Mouse (Mus musculus) liver, postnatal 0 days (tissue): ENCODE measurements around the gene Olfr1370.

Experiments
- CTCF ChIP-seq: sonication (generic); IDR thresholded peaks from 2 replicates; pipeline ENCODE4 v1.5.1; 2016; ENCODE audit warnings: antibody characterized with exemption, low read depth
- EP300 ChIP-seq: IDR thresholded peaks from 2 replicates; pipeline ENCODE4 v1.6.1; 2016; ENCODE audit warnings: antibody characterized with exemption, low read depth, mild to moderate bottlenecking

GRCm38 (mm10) chr13:21074847-21075246 lies at the start of gene Olfr1370:
- TF ChIP-seq CTCF (no peak), EP300 (no peak)
